Mouse (Mus musculus) G1E (cell line): ENCODE data around the gene Gm29609.

Source experiments
- CTCF ChIP-seq: IDR thresholded peaks from 2 replicates; pipeline ENCODE4 v1.5.1; 2012; ENCODE audit warnings: low read depth, low read length, inconsistent platforms, mixed read lengths
- GATA1 ChIP-seq: IDR thresholded peaks from 2 replicates; pipeline ENCODE4 v1.6.1; 2012; ENCODE audit warnings: borderline replicate concordance, low read length, inconsistent platforms, mixed read lengths
- POLR2AphosphoS5 ChIP-seq: IDR thresholded peaks from 2 replicates; pipeline ENCODE4 v1.6.1; 2012; ENCODE audit warnings: low read depth, low read length, inconsistent platforms; ENCODE audit not compliant: insufficient replicate concordance
- TAL1 ChIP-seq: conservative IDR thresholded peaks from 2 replicates; pipeline ENCODE4 v1.6.1; 2012; ENCODE audit warnings: low read depth, low read length, inconsistent platforms, mixed read lengths

DNA sequence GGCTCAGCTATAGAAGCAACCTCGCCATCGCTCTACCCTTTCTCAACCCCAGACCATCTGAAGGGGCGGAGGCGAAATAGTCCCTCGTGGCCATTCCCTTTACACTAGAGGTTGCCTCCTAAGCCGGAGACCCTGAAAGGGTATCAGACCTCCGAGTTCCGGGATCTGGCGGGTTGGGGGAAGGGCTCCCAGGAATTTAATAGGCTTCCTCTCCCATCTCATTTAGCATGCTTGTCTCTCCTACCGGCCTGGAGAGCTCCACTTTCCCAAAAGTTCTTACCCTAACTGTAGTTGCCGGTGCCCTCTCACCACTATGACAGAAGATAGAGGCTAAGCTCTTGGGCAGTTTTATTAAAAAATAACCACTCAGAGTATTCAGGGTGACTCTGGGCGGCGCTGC lies 42.1 kb downstream of the Gm29609 start:
- TF ChIP-seq CTCF (no peak), POLR2AphosphoS5 (no peak), TAL1 (no peak), GATA1 (no peak)
